Mouse (Mus musculus) liver, embryonic 12.5 days (tissue): ENCODE data around the gene Bcas2. TPM values are rescaled to one million over a fixed set of nuclear protein-coding genes. Genes with fewer than 3 reads are reported as not detected.

Source experiments
- ATAC-seq: fragments of 200-750 bp; cut with Nextera tagmentation; 2 replicates; pipeline ENCODE4 v1.8.0; 2017; ENCODE audit warnings: moderate number of reproducible peaks, mild to moderate bottlenecking, moderate library complexity
- H3K27ac ChIP-seq: fragments of 300-500 bp; sonication (generic); 2 replicates; pipeline ENCODE4 v1.5.1; 2016; ENCODE audit warnings: mild to moderate bottlenecking
- H3K27me3 ChIP-seq: fragments of 300-500 bp; sonication (generic); replicated peaks from 2 replicates; pipeline ENCODE4 v1.6.1; 2016; ENCODE audit warnings: mild to moderate bottlenecking, moderate library complexity
- H3K36me3 ChIP-seq: fragments of 300-500 bp; sonication (generic); 2 replicates; pipeline ENCODE4 v1.6.1; 2016; ENCODE audit warnings: mild to moderate bottlenecking, moderate library complexity
- H3K4me1 ChIP-seq: fragments of 300-500 bp; sonication (generic); 2 replicates; pipeline ENCODE4 v1.6.1; 2016
- H3K4me2 ChIP-seq: fragments of 300-500 bp; sonication (generic); 2 replicates; pipeline ENCODE4 v1.6.1; 2016; ENCODE audit warnings: mild to moderate bottlenecking, moderate library complexity
- H3K4me3 ChIP-seq: fragments of 300-500 bp; sonication (generic); 2 replicates; pipeline ENCODE4 v1.5.1; 2016; ENCODE audit warnings: mild to moderate bottlenecking, moderate library complexity
- H3K9ac ChIP-seq: fragments of 300-500 bp; sonication (generic); 2 replicates; pipeline ENCODE4 v1.6.1; 2016; ENCODE audit warnings: mild to moderate bottlenecking, moderate library complexity
- H3K9me3 ChIP-seq: fragments of 300-500 bp; sonication (generic); replicated peaks from 2 replicates; pipeline ENCODE4 v1.6.1; 2016; ENCODE audit warnings: mild to moderate bottlenecking, moderate library complexity
- WGBS: fragments of 180-500 bp; shearing (Covaris S2); methylation state at CpG from one replicate; pipeline ENCODE4 v1.1.7; 2016; ENCODE audit not compliant: insufficient replicate concordance; 5-methylcytosine and 5-hydroxymethylcytosine counted together
- polyA plus RNA-seq: library from polyadenylated mRNA; unstranded; fragments of >200 nt; fragmentation: Nextera tagmentation; extraction: Ambion mirVana; gene quantifications from 2 replicates; pipeline ENCODE4 v1.2.1, GENCODE M21; 2016

Gene Bcas2
- polyA plus RNA-seq, 1 experiment from 2014 or later = 235 TPM

DNA sequence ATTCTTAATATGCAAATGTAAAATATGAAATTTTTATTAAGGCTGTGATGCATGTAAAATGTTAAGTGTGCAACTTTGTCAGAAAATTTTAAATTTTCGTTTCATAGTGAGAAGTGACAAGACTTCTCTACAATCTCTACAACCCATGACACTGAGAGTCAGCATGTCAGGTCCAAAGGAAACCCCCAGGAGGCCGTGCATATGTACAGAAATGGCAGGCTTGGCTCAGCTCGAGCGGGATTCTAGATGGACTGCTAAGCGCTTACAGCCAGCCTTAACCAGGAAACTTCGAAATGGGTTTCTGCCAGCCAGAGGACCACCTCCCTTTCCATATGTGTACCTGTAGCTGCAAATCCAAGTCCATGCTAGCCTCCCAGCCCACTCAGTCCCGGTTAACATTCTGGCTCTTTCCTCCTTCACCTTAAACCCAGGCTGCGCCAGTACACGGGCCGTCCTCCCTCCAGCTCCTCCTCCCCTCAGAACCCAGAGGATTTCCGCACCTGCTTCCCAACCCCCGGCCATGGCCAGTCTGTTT is 52.8 kb downstream of the Bcas2 start:
- Histone ChIP-seq H3K4me2 (no peak overlapping the region), H3K27ac (no peak overlapping the region), H3K9me3 (peaks cover 25% of the 10 kb centered on the region), H3K27me3 (no peaks in the 10 kb centered on the region), H3K9ac (no peak overlapping the region), H3K4me3 (no peak overlapping the region), H3K4me1 (no peaks in the 10 kb centered on the region), H3K36me3 (no peaks in the 10 kb centered on the region)
- no peak for ATAC-seq
- WGBS = 78% methylated on average over 12 of the region's 12 CpGs

DNA sequence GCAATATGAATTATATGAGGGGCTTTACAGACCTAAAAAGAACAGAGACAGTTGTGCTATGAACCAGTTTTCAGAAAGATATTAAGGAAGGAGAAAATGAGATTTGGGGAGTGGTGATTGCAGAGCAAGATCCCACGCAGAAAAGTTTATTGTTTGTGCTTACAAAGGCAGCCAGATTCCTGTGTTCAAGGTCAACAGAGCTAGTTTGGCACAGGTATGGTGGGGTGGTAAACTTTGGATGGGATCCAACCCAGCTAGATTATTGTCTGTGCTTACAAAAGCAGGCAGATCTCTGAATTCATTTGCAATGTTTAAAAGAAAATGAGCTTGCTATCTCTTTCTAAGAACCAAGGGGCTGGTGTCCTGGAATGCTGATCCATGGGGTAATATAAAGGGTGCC is 56.3 kb downstream of the Bcas2 start:
- H3K4me3 ChIP-seq = no peak overlapping the region
- 73% methylated on average over 1 of the region's 1 CpGs for WGBS
- H3K9me3 ChIP-seq = peaks cover 18% of the 10 kb centered on the region
- no peaks in the 10 kb centered on the region for H3K4me1 ChIP-seq
- H3K27me3 ChIP-seq = no peaks in the 10 kb centered on the region
- H3K36me3 ChIP-seq = no peaks in the 10 kb centered on the region
- no peak overlapping the region for H3K27ac ChIP-seq
- no peak overlapping the region for H3K9ac ChIP-seq
- no peak overlapping the region for H3K4me2 ChIP-seq
- ATAC-seq = no peak

Other genes starting within 250 kb of the Bcas2 start
- 0.07 and 0.14 TPM in 2 replicates for gene Sycp1, start 235.6 kb upstream of the Bcas2 start, polyA plus RNA-seq
- gene Nr1h5, start 207.5 kb upstream of the Bcas2 start, polyA plus RNA-seq = 10.3 and 10.4 TPM in 2 replicates
- gene Sike1, start 175.9 kb upstream of the Bcas2 start, polyA plus RNA-seq = 21.5 and 21.6 TPM in 2 replicates
- 179 and 183 TPM in 2 replicates for gene Csde1, start 151.2 kb upstream of the Bcas2 start, polyA plus RNA-seq
- gene Nras, start 113.4 kb upstream of the Bcas2 start, polyA plus RNA-seq = 59.4 and 61.5 TPM in 2 replicates
- 0.12 and 0.13 TPM in 2 replicates for gene Ampd1, start 97.6 kb upstream of the Bcas2 start, polyA plus RNA-seq
- 13.0 and 13.1 TPM in 2 replicates for gene Dennd2c, start 69.1 kb upstream of the Bcas2 start, polyA plus RNA-seq
- gene Trim33, start 107.6 kb downstream of the Bcas2 start, polyA plus RNA-seq = 13.6 and 14.8 TPM in 2 replicates